Mouse (Mus musculus) cerebellum, adult 2 months (tissue): Measurements from ENCODE around the gene Siah3.

Source experiments
- CTCF ChIP-seq: fragments of 200-500 bp; IDR thresholded peaks from 2 replicates; pipeline ENCODE4 v1.5.1; 2011; ENCODE audit warnings: low read depth, mild to moderate bottlenecking, control low read depth, low read length, moderate library complexity, borderline replicate concordance; ENCODE audit not compliant: insufficient read depth
- POLR2A ChIP-seq: fragments of 200-500 bp; IDR thresholded peaks from 2 replicates; pipeline ENCODE4 v1.6.1; 2011; ENCODE audit warnings: low read length, control low read depth, borderline replicate concordance; ENCODE audit not compliant: insufficient read depth

DNA sequence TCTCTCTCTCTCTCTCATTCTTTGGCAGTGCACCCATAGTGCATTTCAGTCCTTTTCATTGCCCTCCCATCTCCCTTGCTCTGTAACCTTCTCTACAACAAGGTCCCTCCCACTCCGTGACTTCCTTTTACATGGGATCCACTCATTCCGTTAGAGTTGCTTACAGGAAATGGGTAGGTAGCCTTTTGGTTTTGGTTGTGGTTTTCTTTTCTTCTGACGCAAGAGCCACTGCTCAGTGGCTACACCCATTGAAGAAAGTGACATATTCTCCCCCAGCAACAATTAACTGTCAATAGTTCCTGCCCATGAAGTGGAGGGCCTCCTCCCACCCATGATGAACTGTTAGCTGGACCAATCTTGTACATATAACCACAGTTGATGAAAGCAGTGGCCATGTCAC is 60.4 kb downstream of the Siah3 start:
- TF ChIP-seq CTCF (no peak), POLR2A (no peak)
